Mouse (Mus musculus) cerebellum, postnatal 4 days (tissue): ENCODE results near the gene Mbd3.

ENCODE experiments used
- DNase-seq, 2 experiments: peaks; one replicate each; pipeline ENCODE4 v3.0.0; 2022; ENCODE audit warnings: low spot score in 2 of 2, mixed read lengths in 1 of 2

The Mbd3 gene

GRCm38 (mm10) chr10:80342749-80343424 is 56.5 kb downstream of the Mbd3 start:
- DNase-seq: no peak
